Mouse (Mus musculus): Measurements from ENCODE around the gene Krt72. TPM values are rescaled to one million over a fixed set of nuclear protein-coding genes. Genes with fewer than 3 reads are reported as not detected.

Gene Krt72
- polyA plus RNA-seq, 1 experiment from 2014 or later = not detected

- WGBS = 33% methylated on average over 8 of the region's 8 CpGs
- no peak overlapping the region for H3K9ac ChIP-seq
Measured at GRCm38 (mm10) chr15:101770226-101770625, 16.0 kb downstream of the Krt72 start.

GRCm38 (mm10) chr15:101742711-101743110 is 43.5 kb downstream of the Krt72 start, which contains the start of gene Krt71:
TSS of gene Krt71 (minus strand) at chr15:101743109.
- ATAC-seq = no peak
- Histone ChIP-seq H3K9me3 (no peaks in the 10 kb centered on the region), H3K9ac (no peak within 1 kb of the TSS), H3K27me3 (replicated peaks) (peaks cover 9% of the 10 kb centered on the region; the same call in 1 of the 2 replicates), H3K4me1 (replicated peaks) (no peaks in the 10 kb centered on the region), H3K27ac (no peak within 1 kb of the TSS), H3K4me2 (replicated peaks) (no peak within 1 kb of the TSS), H3K36me3 (no peaks in the 10 kb centered on the region), H3K4me3 (replicated peaks) (no peak within 1 kb of the TSS)
- 56% methylated on average over 14 of the region's 14 CpGs for WGBS

More at GRCm38 (mm10) chr15:101770226-101770625, 16.0 kb downstream of the Krt72 start:
- Histone ChIP-seq H3K27ac (no peak overlapping the region), H3K4me2 (replicated peaks) (no peak overlapping the region), H3K9me3 (no peaks in the 10 kb centered on the region), H3K27me3 (replicated peaks) (no peaks in the 10 kb centered on the region), H3K36me3 (no peaks in the 10 kb centered on the region), H3K4me1 (replicated peaks) (no peaks in the 10 kb centered on the region), H3K4me3 (replicated peaks) (no peak overlapping the region)
- ATAC-seq = no peak

- H3K9ac ChIP-seq = no peak overlapping the region
- H3K27me3 ChIP-seq (replicated peaks) = peaks cover 5% of the 10 kb centered on the region; the same call in 1 of the 2 replicates
- no peaks in the 10 kb centered on the region for H3K4me1 ChIP-seq (replicated peaks)
- H3K4me2 ChIP-seq (replicated peaks) = no peak overlapping the region
- H3K4me3 ChIP-seq (replicated peaks) = no peak overlapping the region
- H3K27ac ChIP-seq = no peak overlapping the region
- no peaks in the 10 kb centered on the region for H3K9me3 ChIP-seq
- no peak for ATAC-seq
- H3K36me3 ChIP-seq = no peaks in the 10 kb centered on the region
- WGBS = 67% methylated on average over 7 of the region's 7 CpGs
Measured at GRCm38 (mm10) chr15:101737786-101738185, 48.5 kb downstream of the Krt72 start.

- Histone ChIP-seq H3K4me3 (replicated peaks) (no peak overlapping the region), H3K9me3 (no peaks in the 10 kb centered on the region), H3K36me3 (no peaks in the 10 kb centered on the region), H3K9ac (no peak overlapping the region), H3K27me3 (replicated peaks) (no peaks in the 10 kb centered on the region), H3K4me1 (replicated peaks) (no peaks in the 10 kb centered on the region), H3K4me2 (replicated peaks) (no peak overlapping the region), H3K27ac (no peak overlapping the region)
- ATAC-seq = no peak
Measured at GRCm38 (mm10) chr15:101730653-101731052, 55.6 kb downstream of the Krt72 start.

Other genes with a start within 250 kb of the Krt72 start
- not detected in 2 replicates for gene Krt82, start 235.8 kb downstream of the Krt72 start, polyA plus RNA-seq (2015; fragmentation: Nextera tagmentation; extraction: Ambion mirVana)
- gene Krt90, start 223.5 kb downstream of the Krt72 start, polyA plus RNA-seq (2015; fragmentation: Nextera tagmentation; extraction: Ambion mirVana) = 0.09 and 0.16 TPM in 2 replicates
- not detected in 2 replicates for gene Krt75, start 212.6 kb downstream of the Krt72 start, polyA plus RNA-seq (2015; fragmentation: Nextera tagmentation; extraction: Ambion mirVana)
- not detected in 2 replicates for gene Gm5414, start 158.3 kb downstream of the Krt72 start, polyA plus RNA-seq (2015; fragmentation: Nextera tagmentation; extraction: Ambion mirVana)
- gene Gm5478, start 139.1 kb downstream of the Krt72 start, polyA plus RNA-seq (2015; fragmentation: Nextera tagmentation; extraction: Ambion mirVana) = not detected in 2 replicates
- not detected in 2 replicates for gene Krt6b, start 106.2 kb downstream of the Krt72 start, polyA plus RNA-seq (2015; fragmentation: Nextera tagmentation; extraction: Ambion mirVana)
- 0.32 and 0.64 TPM in 2 replicates for gene Krt6a, start 92.2 kb downstream of the Krt72 start, polyA plus RNA-seq (2015; fragmentation: Nextera tagmentation; extraction: Ambion mirVana)
- 0.25 and 0.87 TPM in 2 replicates for gene Krt5, start 73.6 kb downstream of the Krt72 start, polyA plus RNA-seq (2015; fragmentation: Nextera tagmentation; extraction: Ambion mirVana)
- gene Krt71, start 43.4 kb downstream of the Krt72 start, polyA plus RNA-seq (2015; fragmentation: Nextera tagmentation; extraction: Ambion mirVana) = not detected in 2 replicates
- not detected in 2 replicates for gene Krt73, start 15.9 kb upstream of the Krt72 start, polyA plus RNA-seq (2015; fragmentation: Nextera tagmentation; extraction: Ambion mirVana)
- gene Krt2, start 31.7 kb upstream of the Krt72 start, polyA plus RNA-seq (2015; fragmentation: Nextera tagmentation; extraction: Ambion mirVana) = not detected in 2 replicates
- gene Krt1, start 64.3 kb upstream of the Krt72 start, polyA plus RNA-seq (2015; fragmentation: Nextera tagmentation; extraction: Ambion mirVana) = 0.62 and 0.92 TPM in 2 replicates
- gene Krt77, start 83.2 kb upstream of the Krt72 start, polyA plus RNA-seq (2015; fragmentation: Nextera tagmentation; extraction: Ambion mirVana) = not detected in 2 replicates
- gene Krt76, start 106.5 kb upstream of the Krt72 start, polyA plus RNA-seq (2015; fragmentation: Nextera tagmentation; extraction: Ambion mirVana) = not detected in 2 replicates
- 0.85 and 1.2 TPM in 2 replicates for gene Krt4, start 138.3 kb upstream of the Krt72 start, polyA plus RNA-seq (2015; fragmentation: Nextera tagmentation; extraction: Ambion mirVana)
- gene Krt79, start 153.9 kb upstream of the Krt72 start, polyA plus RNA-seq (2015; fragmentation: Nextera tagmentation; extraction: Ambion mirVana) = 0.13 and 0.15 TPM in 2 replicates
- 0.05 and 0.25 TPM in 2 replicates for gene Krt78, start 167.8 kb upstream of the Krt72 start, polyA plus RNA-seq (2015; fragmentation: Nextera tagmentation; extraction: Ambion mirVana)
- gene Krt8, start 218.0 kb upstream of the Krt72 start, polyA plus RNA-seq (2015; fragmentation: Nextera tagmentation; extraction: Ambion mirVana) = 775 and 835 TPM in 2 replicates
- 263 and 305 TPM in 2 replicates for gene Krt18, start 241.7 kb upstream of the Krt72 start, polyA plus RNA-seq (2015; fragmentation: Nextera tagmentation; extraction: Ambion mirVana)